ENCODE assay signal across 22 mouse cellular contexts in the genomic region with DNA sequence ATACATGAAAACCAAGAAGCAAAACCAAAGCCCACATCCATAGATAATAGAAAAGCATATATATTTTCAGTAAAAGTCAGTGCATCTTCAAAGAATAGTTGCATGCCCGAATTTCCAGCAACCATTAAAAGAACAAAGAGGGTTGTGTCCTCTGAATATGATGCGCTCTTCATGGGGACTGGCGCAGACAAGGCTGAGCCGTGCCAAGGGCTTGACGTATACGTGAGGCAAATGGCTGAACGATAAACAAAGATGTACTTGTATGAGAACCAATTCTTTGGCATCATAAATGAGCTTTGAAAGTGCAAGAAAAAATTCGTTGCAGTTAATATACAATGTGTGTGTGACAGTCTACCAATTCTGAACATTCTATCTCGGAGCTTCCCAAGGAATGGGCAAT. TPM values are rescaled to one million over a fixed set of nuclear protein-coding genes. Genes with fewer than 3 reads are reported as not detected.
A peak's percentile ranks its signal among the peaks of the same experiment; 100 is the strongest.
DNase-seq lines count a peak whose midpoint lies in the region; ATAC-seq and TF ChIP-seq lines count a peak whose summit lies in the region.
"Had no signal": no experiment of that assay in that cellular context is flagged by ENCODE, and none has a peak within 500 bp of the region (broad histone marks: within the 10 kb centered on the region; RNA-seq: fewer than 3 reads in every experiment).

No protein-coding gene starts in this region.

- peak overlapping the region; percentile 59; the same call in 1 of the 2 replicates for H3K27ac ChIP-seq in hindbrain, postnatal 0 days
- no peak overlapping the region for H3K27ac ChIP-seq in hindbrain, embryonic 12.5 days
- peak overlapping the region; percentile 55; the same call in 1 of the 2 replicates for H3K27ac ChIP-seq in left cerebral cortex, adult 2 months
- peak overlapping the region; percentile 87 for H3K27ac ChIP-seq in lung, embryonic 16.5 days (ENCODE audit: low read length)
- H3K27ac ChIP-seq: forebrain, embryonic 15.5 days; heart, embryonic 10.5 days; heart, embryonic 15.5 days had no signal

- intact Hi-C loops in left cerebral cortex, adult 2 months (cut with DNase I): no loop called here
- intact Hi-C loops in left cerebral cortex, postnatal 14 days (cut with DNase I): no loop called here

- TF ChIP-seq CTCF in hindbrain, postnatal 0 days (IDR thresholded peaks at IDR 0.05; ENCODE audit: low read depth): no peak
- TF ChIP-seq CTCF in left cerebral cortex, adult 2 months (IDR thresholded peaks at IDR 0.05): no peak

- ATAC-seq in hindbrain, postnatal 0 days: no peak
- no peak for ATAC-seq in hindbrain, embryonic 12.5 days (ENCODE audit: low FRiP score)
- peak; percentile 77 for ATAC-seq in lung, embryonic 16.5 days (ENCODE audit: low read depth)
- ATAC-seq: forebrain, embryonic 15.5 days had no signal

- no peaks in the 10 kb centered on the region for H3K27me3 ChIP-seq in hindbrain, postnatal 0 days (ENCODE audit: insufficient read depth, low read length)
- H3K27me3 ChIP-seq in hindbrain, embryonic 12.5 days: no peaks in the 10 kb centered on the region
- H3K27me3 ChIP-seq in lung, embryonic 16.5 days (ENCODE audit: control insufficient read depth, insufficient read depth, low read depth, low read length): no peaks in the 10 kb centered on the region
- H3K27me3 ChIP-seq: forebrain, embryonic 15.5 days; heart, embryonic 15.5 days had no signal

- no peaks in the 10 kb centered on the region for H3K4me1 ChIP-seq in hindbrain, postnatal 0 days (ENCODE audit: insufficient read depth, low read length)
- no peaks in the 10 kb centered on the region for H3K4me1 ChIP-seq in hindbrain, embryonic 12.5 days
- peaks cover 5% of the 10 kb centered on the region for H3K4me1 ChIP-seq in lung, embryonic 16.5 days (replicated peaks; ENCODE audit: control insufficient read depth, insufficient read depth, low read length)

- H3K4me2 ChIP-seq in hindbrain, postnatal 0 days (ENCODE audit: low read depth, low read length): no peak overlapping the region
- no peak overlapping the region for H3K4me2 ChIP-seq in hindbrain, embryonic 12.5 days (replicated peaks)
- no peak overlapping the region for H3K4me2 ChIP-seq in lung, embryonic 16.5 days (ENCODE audit: low read depth, low read length)
- H3K4me2 ChIP-seq: forebrain, embryonic 15.5 days; heart, embryonic 15.5 days had no signal

- H3K4me3 ChIP-seq in hindbrain, postnatal 0 days (ENCODE audit: low read length): no peak overlapping the region
- H3K4me3 ChIP-seq in hindbrain, embryonic 12.5 days: no peak overlapping the region
- H3K4me3 ChIP-seq in left cerebral cortex, adult 2 months: no peak overlapping the region
- H3K4me3 ChIP-seq in lung, embryonic 16.5 days (ENCODE audit: low read length): no peak overlapping the region
- H3K4me3 ChIP-seq: forebrain, embryonic 15.5 days; heart, embryonic 10.5 days; heart, embryonic 15.5 days had no signal

- no peak overlapping the region for H3K9ac ChIP-seq in hindbrain, postnatal 0 days (replicated peaks; ENCODE audit: low read length)
- no peak overlapping the region for H3K9ac ChIP-seq in hindbrain, embryonic 12.5 days
- no peak overlapping the region for H3K9ac ChIP-seq in lung, embryonic 16.5 days (ENCODE audit: low read length)
- H3K9ac ChIP-seq: forebrain, embryonic 15.5 days; heart, embryonic 15.5 days had no signal

- H3K9me3 ChIP-seq in hindbrain, postnatal 0 days (ENCODE audit: low read length): no peaks in the 10 kb centered on the region
- H3K9me3 ChIP-seq in hindbrain, embryonic 12.5 days (replicated peaks): no peaks in the 10 kb centered on the region
- H3K9me3 ChIP-seq in lung, embryonic 16.5 days (ENCODE audit: control insufficient read depth, low read length): no peaks in the 10 kb centered on the region
- H3K9me3 ChIP-seq: forebrain, embryonic 15.5 days; heart, embryonic 10.5 days; heart, embryonic 15.5 days had no signal

- H3K36me3 ChIP-seq in hindbrain, postnatal 0 days (ENCODE audit: insufficient read depth, low read length): no peaks in the 10 kb centered on the region
- H3K36me3 ChIP-seq in hindbrain, embryonic 12.5 days: no peaks in the 10 kb centered on the region
- H3K36me3 ChIP-seq in lung, embryonic 16.5 days (ENCODE audit: control insufficient read depth, insufficient read depth, low read length): no peaks in the 10 kb centered on the region
- H3K36me3 ChIP-seq: forebrain, embryonic 15.5 days; heart, embryonic 10.5 days; heart, embryonic 15.5 days had no signal

- peak; percentile 47 for DNase-seq in hindbrain, postnatal 0 days (ENCODE audit: low spot score)
- DNase-seq in left cerebral cortex, adult 2 months (ENCODE audit: extremely low spot score in 1 of 2, low spot score in 2 of 2): no peak
- no peak for DNase-seq in left cerebral cortex, postnatal 14 days (ENCODE audit: low spot score in 2 of 2)
- DNase-seq in lung, adult 18-20 months: no peak
- peak; percentile 82 for DNase-seq in brain, adult 2 months (ENCODE audit: low read depth, low spot score)
- no peak for DNase-seq in testis, postnatal 14 days (ENCODE audit: low spot score)
- DNase-seq: adrenal gland, adult 2 months; adrenal gland, postnatal 25 days; cerebellum, adult 2 months; cerebellum, postnatal 10 days; gastrocnemius, postnatal 36 days; heart, adult 18-20 months; heart, postnatal 14 days had no signal

- 67% methylated on average over 9 of the region's 9 CpGs for WGBS in hindbrain, postnatal 0 days
- WGBS in hindbrain, embryonic 12.5 days: 86% methylated on average over 9 of the region's 9 CpGs
- WGBS in lung, embryonic 16.5 days: 65% methylated on average over 9 of the region's 9 CpGs

RNA-seq across cellular contexts. Expression of gene Hacl1, which starts 40.2 kb away (rescaled TPM):
- 6.3 and 12.8 TPM in 2 replicates for total RNA-seq in hindbrain, postnatal 0 days (2014; rRNA removed)
- 10.9 and 11.3 TPM in 2 replicates for polyA plus RNA-seq in hindbrain, postnatal 0 days (2015; fragmentation: Nextera tagmentation; extraction: Ambion mirVana)
- 6.9 and 11.5 TPM in 2 replicates for polyA plus RNA-seq in hindbrain, embryonic 12.5 days (2016; fragmentation: Nextera tagmentation; extraction: Ambion mirVana)
- total RNA-seq in left cerebral cortex, adult 2 months (2021): 1 to 10 TPM; 4.4 to 6.7 TPM
- 1 to 10 TPM; 5.0 to 6.9 TPM for total RNA-seq in left cerebral cortex, postnatal 14 days (2021)
- polyA plus RNA-seq in lung, embryonic 16.5 days (2015; fragmentation: Nextera tagmentation; extraction: Ambion mirVana): 11.4 and 12.7 TPM in 2 replicates

RNA-seq across cellular contexts. Expression of gene Btd, which starts 40.5 kb away (rescaled TPM):
- total RNA-seq in hindbrain, postnatal 0 days (2014; rRNA removed): 30.8 and 42.4 TPM in 2 replicates
- polyA plus RNA-seq in hindbrain, postnatal 0 days (2015; fragmentation: Nextera tagmentation; extraction: Ambion mirVana): 22.4 and 24.5 TPM in 2 replicates
- polyA plus RNA-seq in hindbrain, embryonic 12.5 days (2016; fragmentation: Nextera tagmentation; extraction: Ambion mirVana): 20.2 and 20.8 TPM in 2 replicates
- 1 to 10 TPM; 8.4 to 8.8 TPM for total RNA-seq in left cerebral cortex, adult 2 months (2021)
- 1 to 10 TPM; 7.9 to 8.5 TPM for total RNA-seq in left cerebral cortex, postnatal 14 days (2021)
- polyA plus RNA-seq in lung, embryonic 16.5 days (2015; fragmentation: Nextera tagmentation; extraction: Ambion mirVana): 27.8 and 28.6 TPM in 2 replicates

RNA-seq across cellular contexts. Expression of gene Gm49387, which starts 40.6 kb away (rescaled TPM):
- total RNA-seq in hindbrain, postnatal 0 days (2014; rRNA removed): not detected in 2 replicates
- polyA plus RNA-seq in hindbrain, postnatal 0 days (2015; fragmentation: Nextera tagmentation; extraction: Ambion mirVana): 1.2 TPM in 1 of 2 replicates, not detected in the other
- 0.93 TPM in 1 of 2 replicates, not detected in the other for polyA plus RNA-seq in hindbrain, embryonic 12.5 days (2016; fragmentation: Nextera tagmentation; extraction: Ambion mirVana)
- total RNA-seq in left cerebral cortex, adult 2 months (2021): not detected
- not detected for total RNA-seq in left cerebral cortex, postnatal 14 days (2021)
- polyA plus RNA-seq in lung, embryonic 16.5 days (2015; fragmentation: Nextera tagmentation; extraction: Ambion mirVana): 0.45 and 1.6 TPM in 2 replicates
- total RNA-seq: ES-E14; gastrocnemius, adult 8-10 months; hematopoietic stem cell, adult 5-6 weeks had no signal
- polyA plus RNA-seq: adrenal gland, adult 2 months; cerebellum, adult 2 months; forebrain, embryonic 11.5 days had no signal

Comparison
In these comparisons a context has a peak if more than half of its experiments do, and no peak if none do; other contexts are left out.
1. DNase-seq: peak in hindbrain, postnatal 0 days (single experiment) and brain, adult 2 months (single experiment); none in left cerebral cortex, adult 2 months (0 of 2), left cerebral cortex, postnatal 14 days (0 of 2), lung, adult 18-20 months (0 of 2) and testis, postnatal 14 days (single experiment).